39 mouse cellular contexts compared by ENCODE assay signal in genomic region chr3:88026823-88027222, GRCm38 (mm10). TPM values are rescaled to one million over a fixed set of nuclear protein-coding genes. Genes with fewer than 3 reads are reported as not detected.
"Had no signal": no experiment of that assay in that cellular context is flagged by ENCODE, and none has a peak within 500 bp of the region (broad histone marks: within the 10 kb centered on the region; RNA-seq: fewer than 3 reads in every experiment).

No protein-coding gene starts in this region.

- H3K9ac ChIP-seq: heart, embryonic 13.5 days; heart, embryonic 15.5 days; hindbrain, embryonic 12.5 days; hindbrain, embryonic 14.5 days; intestine, embryonic 15.5 days; limb, embryonic 12.5 days; liver, embryonic 13.5 days; liver, embryonic 15.5 days had no signal

- H3K4me3 ChIP-seq: gastrocnemius, adult 2 months; heart, adult 2 months; heart, embryonic 13.5 days; heart, embryonic 15.5 days; hindbrain, embryonic 10.5 days; hindbrain, embryonic 12.5 days; intestine, embryonic 15.5 days; limb, embryonic 10.5 days; limb, embryonic 12.5 days; liver, embryonic 13.5 days; liver, embryonic 15.5 days had no signal

- H3K9me3 ChIP-seq: heart, embryonic 15.5 days; hindbrain, embryonic 12.5 days; intestine, embryonic 15.5 days; limb, embryonic 10.5 days; liver, embryonic 13.5 days had no signal

- ATAC-seq: hindbrain, embryonic 16.5 days; inflammation-experienced regulatory T-cells, adult 6 months; intestine, embryonic 15.5 days; intestine, postnatal 0 days had no signal

- H3K4me2 ChIP-seq: heart, embryonic 11.5 days; heart, embryonic 13.5 days; heart, embryonic 15.5 days; hindbrain, embryonic 12.5 days; hindbrain, embryonic 14.5 days; intestine, embryonic 15.5 days; limb, embryonic 12.5 days; liver, embryonic 11.5 days; liver, embryonic 13.5 days; liver, embryonic 15.5 days had no signal

- H3K27ac ChIP-seq: gastrocnemius, adult 2 months; heart, adult 2 months; heart, embryonic 13.5 days; heart, embryonic 15.5 days; hindbrain, embryonic 10.5 days; hindbrain, embryonic 12.5 days; hindbrain, embryonic 14.5 days; intestine, embryonic 15.5 days; limb, embryonic 10.5 days; limb, embryonic 12.5 days; liver, embryonic 13.5 days; liver, embryonic 15.5 days had no signal

- H3K36me3 ChIP-seq: heart, embryonic 13.5 days; heart, embryonic 15.5 days; hindbrain, embryonic 10.5 days; hindbrain, embryonic 12.5 days; intestine, embryonic 15.5 days; limb, embryonic 10.5 days; limb, embryonic 12.5 days; liver, embryonic 13.5 days; liver, embryonic 15.5 days had no signal

- DNase-seq: gastrocnemius, adult 2 months; gastrocnemius, postnatal 10 days; gastrocnemius, postnatal 25 days; heart, adult 2 months; heart, postnatal 14 days; heart, postnatal 36 days; kidney, adult 18-20 months; kidney, adult 8-10 months; kidney, postnatal 10 days; kidney, postnatal 25 days; kidney, postnatal 4 days; liver; liver, embryonic 13.5 days had no signal

RNA-seq across cellular contexts. Expression of gene Hapln2, which starts 0.6 kb away (rescaled TPM):
- total RNA-seq: gastrocnemius, adult 2 months; gastrocnemius, postnatal 10 days; gastrocnemius, postnatal 25 days; granulocyte monocyte progenitor cell, adult 5-6 weeks; heart, adult 2 months; heart, postnatal 14 days; heart, postnatal 36 days had no signal
- polyA plus RNA-seq: heart, adult 2 months; heart, embryonic 11.5 days; heart, embryonic 13.5 days; inflammation-experienced regulatory T-cells, adult 6 months; intestine, embryonic 15.5 days; intestine, postnatal 0 days; kidney, embryonic 14.5 days; limb, embryonic 10.5 days; liver, embryonic 11.5 days; liver, embryonic 13.5 days; liver, embryonic 15.5 days had no signal

RNA-seq across cellular contexts. Expression of gene Bcan, which starts 26.8 kb away (rescaled TPM):
- total RNA-seq: gastrocnemius, adult 2 months; gastrocnemius, postnatal 25 days; granulocyte monocyte progenitor cell, adult 5-6 weeks had no signal
- polyA plus RNA-seq: heart, embryonic 11.5 days; heart, postnatal 0 days; inflammation-experienced regulatory T-cells, adult 6 months; kidney, embryonic 14.5 days; limb, embryonic 10.5 days; liver, embryonic 11.5 days had no signal

RNA-seq across cellular contexts. Expression of gene Ttc24, which starts 51.3 kb away (rescaled TPM):
- total RNA-seq: gastrocnemius, adult 2 months; gastrocnemius, postnatal 10 days; gastrocnemius, postnatal 25 days; gastrocnemius, postnatal 4 days; granulocyte monocyte progenitor cell, adult 5-6 weeks; heart, adult 2 months; heart, postnatal 14 days; heart, postnatal 36 days; layer of hippocampus, adult 8-10 months; layer of hippocampus, postnatal 14 days; left cerebral cortex, adult 8-10 months; left cerebral cortex, postnatal 10 days; left cerebral cortex, postnatal 25 days had no signal
- polyA plus RNA-seq: frontal cortex, adult 2 months; heart, adult 2 months; heart, embryonic 11.5 days; heart, embryonic 13.5 days; heart, embryonic 15.5 days; heart, postnatal 0 days; hindbrain, embryonic 10.5 days; hindbrain, embryonic 14.5 days; hindbrain, embryonic 16.5 days; inflammation-experienced regulatory T-cells, adult 6 months; intestine, embryonic 15.5 days; intestine, postnatal 0 days; kidney, embryonic 14.5 days; kidney, embryonic 16.5 days; limb, embryonic 10.5 days; limb, embryonic 12.5 days; limb, embryonic 14.5 days; liver, embryonic 11.5 days; liver, embryonic 13.5 days; liver, embryonic 15.5 days had no signal
